Mouse (Mus musculus) embryonic facial prominence, embryonic 14.5 days (tissue): ENCODE measurements around the gene Comp. TPM values are rescaled to one million over a fixed set of nuclear protein-coding genes. Genes with fewer than 3 reads are reported as not detected.

Experiments used
- ATAC-seq: fragments of 200-750 bp; cut with Nextera tagmentation; 2 replicates; pipeline ENCODE4 v1.8.0; 2017; ENCODE audit warnings: low read depth, moderate number of reproducible peaks, moderate TSS enrichment
- DNase-seq: peaks from one replicate; pipeline ENCODE4 v3.0.0-alpha.2; 2015; ENCODE audit warnings: low spot score
- H3K27ac ChIP-seq: fragments of 300-500 bp; sonication (generic); replicated peaks from 2 replicates; pipeline ENCODE4 v1.5.1; 2014; ENCODE audit warnings: low read depth, mild to moderate bottlenecking, low read length, moderate library complexity
- H3K27me3 ChIP-seq: fragments of 300-500 bp; sonication (generic); replicated peaks from 2 replicates; pipeline ENCODE4 v1.6.1; 2014; ENCODE audit warnings: low read length; ENCODE audit not compliant: control insufficient read depth, insufficient read depth
- H3K36me3 ChIP-seq: fragments of 300-500 bp; sonication (generic); 2 replicates; pipeline ENCODE4 v1.6.1; 2014; ENCODE audit warnings: low read length, mixed read lengths; ENCODE audit not compliant: control insufficient read depth, insufficient read depth
- H3K4me1 ChIP-seq: fragments of 300-500 bp; sonication (generic); 2 replicates; pipeline ENCODE4 v1.6.1; 2014; ENCODE audit warnings: antibody characterized with exemption, low read length; ENCODE audit not compliant: control insufficient read depth, insufficient read depth
- H3K4me2 ChIP-seq: fragments of 300-500 bp; sonication (generic); 2 replicates; pipeline ENCODE4 v1.6.1; 2014; ENCODE audit warnings: low read depth, mild to moderate bottlenecking, low read length, moderate library complexity, mixed read lengths
- H3K4me3 ChIP-seq: fragments of 300-500 bp; sonication (generic); 2 replicates; pipeline ENCODE4 v1.5.1; 2014; ENCODE audit warnings: low read depth, mild to moderate bottlenecking, low read length
- H3K9ac ChIP-seq: fragments of 300-500 bp; sonication (generic); 2 replicates; pipeline ENCODE4 v1.6.1; 2014; ENCODE audit warnings: low read depth, mild to moderate bottlenecking, low read length, moderate library complexity, mixed read lengths
- H3K9me3 ChIP-seq: fragments of 300-500 bp; sonication (generic); 2 replicates; pipeline ENCODE4 v1.6.1; 2016; ENCODE audit warnings: low read length; ENCODE audit not compliant: control insufficient read depth
- WGBS: fragments of 180-500 bp; shearing (Covaris S2); extraction: QIAGEN DNeasy Blood & Tissue Kit; methylation state at CpG from one replicate; pipeline ENCODE4 v1.1.7; 2014; 5-methylcytosine and 5-hydroxymethylcytosine counted together
- polyA plus RNA-seq: library from polyadenylated mRNA; unstranded; fragments of >200 nt; fragmentation: Nextera tagmentation; extraction: Ambion mirVana; gene quantifications from 2 replicates; pipeline ENCODE4 v1.2.1, GENCODE M21; 2014

Gene Comp
- polyA plus RNA-seq, result 9.5 and 9.9 TPM in 2 replicates

DNA sequence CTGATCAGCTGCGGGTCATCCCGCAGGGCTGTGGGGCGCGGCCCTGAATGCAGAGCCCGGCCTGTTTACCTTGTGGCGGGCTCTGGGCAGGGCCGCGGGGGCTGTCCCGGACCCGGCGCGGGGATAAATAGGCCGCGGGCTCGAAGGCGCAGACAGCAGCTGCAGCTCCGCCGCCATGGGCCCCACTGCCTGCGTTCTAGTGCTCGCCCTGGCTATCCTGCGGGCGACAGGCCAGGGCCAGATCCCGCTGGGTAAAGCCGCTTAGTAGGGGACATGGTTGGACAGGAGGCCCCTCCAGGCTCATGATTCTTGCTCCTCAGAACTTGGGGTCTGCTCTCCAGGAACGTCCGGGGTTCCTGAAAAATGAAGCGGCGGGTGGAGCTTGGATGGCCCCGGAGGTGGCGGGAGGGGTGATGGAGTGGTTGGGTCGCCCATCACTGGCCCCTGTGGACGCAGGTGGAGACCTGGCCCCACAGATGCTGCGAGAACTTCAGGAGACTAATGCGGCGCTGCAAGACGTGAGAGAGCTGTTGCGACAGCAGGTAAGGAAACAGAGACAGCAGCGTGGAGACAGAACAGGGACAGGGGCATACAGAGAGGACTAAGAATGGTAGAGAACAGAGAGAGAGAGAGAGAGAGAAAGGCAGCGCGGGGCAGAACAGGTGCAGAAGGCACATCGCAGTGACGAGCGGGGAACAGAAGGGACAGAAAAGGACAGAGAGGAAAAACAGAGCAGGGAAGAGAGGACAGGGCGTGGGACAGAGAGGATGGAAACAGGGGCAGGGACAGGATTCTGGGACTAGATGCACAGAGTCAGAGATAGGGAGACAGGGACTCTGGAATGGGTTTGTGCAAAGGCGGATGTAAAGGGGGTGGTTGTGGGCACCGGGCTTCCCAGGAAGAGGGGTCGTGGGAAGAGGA is at the start of gene Comp:
Gene Comp, plus strand, starts transcription at position 162 of the 921 bp plus-strand sequence.
- peak within 1 kb of the TSS; percentile 65 for H3K4me2 ChIP-seq
- H3K4me3 ChIP-seq, result peak within 1 kb of the TSS; percentile 43
- H3K27ac ChIP-seq, result no peak within 1 kb of the TSS
- DNase-seq, result no peak
- peaks cover 72% of the 10 kb centered on the region for H3K27me3 ChIP-seq
- H3K4me1 ChIP-seq, result peaks cover 10% of the 10 kb centered on the region; the same call in 1 of the 2 replicates
- 0 out of 2 replicates have a peak within 1 kb of the TSS, but pooled peaks have one; percentile 19 for H3K9ac ChIP-seq
- no peaks in the 10 kb centered on the region for H3K9me3 ChIP-seq
- ATAC-seq, result no peak
- no peaks in the 10 kb centered on the region for H3K36me3 ChIP-seq
- 5% methylated on average over 47 of the region's 47 CpGs for WGBS

- H3K36me3 ChIP-seq, result peaks cover 44% of the 10 kb centered on the region
- ATAC-seq, result no peak
- H3K4me2 ChIP-seq, result no peak overlapping the region
- no peak overlapping the region for H3K4me3 ChIP-seq
- H3K4me1 ChIP-seq, result no peaks in the 10 kb centered on the region
- no peak overlapping the region for H3K9ac ChIP-seq
- no peak for DNase-seq
- H3K9me3 ChIP-seq, result no peaks in the 10 kb centered on the region
- H3K27ac ChIP-seq, result no peak overlapping the region
- 86% methylated on average over 3 of the region's 3 CpGs for WGBS
- no peaks in the 10 kb centered on the region for H3K27me3 ChIP-seq
These were observed 49.6 kb upstream of the Comp start for GRCm38 (mm10) chr8:70323716-70324115.

DNA sequence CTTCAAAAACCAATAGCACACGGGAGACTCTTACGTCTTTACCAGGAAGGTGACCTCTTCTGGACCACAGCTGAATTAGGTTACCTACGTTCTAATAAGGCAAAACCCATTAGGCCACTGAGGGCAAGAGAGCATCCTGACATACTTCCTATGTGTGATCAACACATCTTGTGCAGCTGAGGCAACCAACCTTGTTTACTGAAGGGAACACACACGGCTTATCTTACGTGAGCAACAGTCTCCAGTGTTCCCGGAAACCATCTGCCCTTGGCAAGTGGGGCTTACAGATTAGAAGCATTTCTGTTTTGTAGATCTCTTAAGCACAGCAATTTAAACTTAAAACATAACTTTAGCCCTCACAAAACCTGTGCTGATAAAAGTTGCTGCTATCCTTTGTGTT is 45.8 kb upstream of the Comp start:
- WGBS, result 93% methylated on average over 6 of the region's 6 CpGs
- Histone ChIP-seq H3K36me3 (peaks cover 57% of the 10 kb centered on the region), H3K4me3 (no peak overlapping the region), H3K27me3 (no peaks in the 10 kb centered on the region; the same call in 1 of the 2 replicates), H3K9ac (no peak overlapping the region), H3K9me3 (no peaks in the 10 kb centered on the region), H3K27ac (no peak overlapping the region), H3K4me2 (no peak overlapping the region), H3K4me1 (peaks cover 7% of the 10 kb centered on the region)
- ATAC-seq (no peak), DNase-seq (no peak)

DNA sequence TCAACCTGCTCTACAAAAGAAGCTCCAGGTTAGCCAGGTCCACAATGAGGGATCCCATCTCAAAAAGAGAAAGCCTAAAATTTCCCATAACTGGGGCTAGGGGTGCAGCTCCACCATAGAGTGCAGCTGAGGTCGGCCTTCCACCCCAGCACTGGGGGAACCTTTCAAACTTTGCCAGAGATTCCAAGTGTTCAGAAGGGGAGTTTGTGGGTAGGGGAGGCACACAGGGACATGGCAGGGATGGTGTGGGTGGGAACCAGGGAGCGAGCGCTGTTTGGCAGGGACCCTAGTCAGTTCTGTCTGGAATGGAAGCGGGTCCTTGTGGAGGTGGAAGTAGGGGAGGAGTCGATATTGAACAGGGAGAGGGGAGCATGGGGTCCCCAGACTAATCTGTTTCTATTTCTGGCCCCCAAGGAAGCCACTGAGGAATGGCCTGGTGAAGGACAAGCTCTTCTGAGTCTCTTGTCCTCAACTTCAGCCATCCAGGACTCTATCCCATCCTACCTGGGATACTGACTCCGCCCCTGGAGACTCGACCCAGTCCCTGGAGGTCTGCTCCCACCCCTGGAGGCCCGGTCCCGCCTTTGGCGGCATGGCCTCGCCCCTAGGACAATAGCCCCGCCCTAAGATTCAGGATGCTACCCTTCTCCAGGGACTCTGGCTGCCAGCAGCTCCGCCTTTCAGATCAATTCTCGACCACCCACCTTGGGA is 44.1 kb upstream of the Comp start, which contains the start of gene Gdf1:
Gene Gdf1, plus strand, starts transcription at position 694 of the 711 bp plus-strand sequence.
- peaks cover 7% of the 10 kb centered on the region for H3K4me1 ChIP-seq
- H3K27ac ChIP-seq, result no peak within 1 kb of the TSS
- no peaks in the 10 kb centered on the region; the same call in 1 of the 2 replicates for H3K27me3 ChIP-seq
- ATAC-seq (no peak), DNase-seq (no peak)
- WGBS, result 35% methylated on average over 13 of the region's 14 CpGs
- peak within 1 kb of the TSS; percentile 43 for H3K4me2 ChIP-seq
- H3K36me3 ChIP-seq, result peaks cover 62% of the 10 kb centered on the region
- peak within 1 kb of the TSS; percentile 17; the same call in 1 of the 2 replicates for H3K9ac ChIP-seq
- peak within 1 kb of the TSS; percentile 13; the same call in 1 of the 2 replicates for H3K4me3 ChIP-seq
- no peaks in the 10 kb centered on the region for H3K9me3 ChIP-seq

GRCm38 (mm10) chr8:70329835-70330740 is 43.3 kb upstream of the Comp start:
- no peaks in the 10 kb centered on the region for H3K9me3 ChIP-seq
- no peaks in the 10 kb centered on the region; the same call in 1 of the 2 replicates for H3K27me3 ChIP-seq
- 12% methylated on average over 42 of the region's 45 CpGs for WGBS
- H3K27ac ChIP-seq, result no peak overlapping the region
- H3K36me3 ChIP-seq, result peaks cover 62% of the 10 kb centered on the region
- H3K4me2 ChIP-seq, result peak overlapping the region; percentile 43
- ATAC-seq (peak; percentile 6), DNase-seq (no peak)
- H3K4me3 ChIP-seq, result peak overlapping the region; percentile 13; the same call in 1 of the 2 replicates
- H3K9ac ChIP-seq, result peak overlapping the region; percentile 17; the same call in 1 of the 2 replicates
- H3K4me1 ChIP-seq, result peaks cover 7% of the 10 kb centered on the region

- no peak overlapping the region for H3K27ac ChIP-seq
- 39% methylated on average over 34 of the region's 53 CpGs for WGBS
- peak; percentile 72 for DNase-seq
- H3K36me3 ChIP-seq, result peaks cover 69% of the 10 kb centered on the region
- no peak overlapping the region; the same call in 1 of the 2 replicates for H3K4me3 ChIP-seq
- ATAC-seq, result peak; percentile 79
- H3K9me3 ChIP-seq, result no peaks in the 10 kb centered on the region
- H3K4me2 ChIP-seq, result peak overlapping the region; percentile 43
- no peaks in the 10 kb centered on the region; the same call in 1 of the 2 replicates for H3K27me3 ChIP-seq
- peaks cover 7% of the 10 kb centered on the region for H3K4me1 ChIP-seq
- H3K9ac ChIP-seq, result peak overlapping the region; percentile 17; the same call in 1 of the 2 replicates
These were observed 42.5 kb upstream of the Comp start for GRCm38 (mm10) chr8:70330741-70331364.

DNA sequence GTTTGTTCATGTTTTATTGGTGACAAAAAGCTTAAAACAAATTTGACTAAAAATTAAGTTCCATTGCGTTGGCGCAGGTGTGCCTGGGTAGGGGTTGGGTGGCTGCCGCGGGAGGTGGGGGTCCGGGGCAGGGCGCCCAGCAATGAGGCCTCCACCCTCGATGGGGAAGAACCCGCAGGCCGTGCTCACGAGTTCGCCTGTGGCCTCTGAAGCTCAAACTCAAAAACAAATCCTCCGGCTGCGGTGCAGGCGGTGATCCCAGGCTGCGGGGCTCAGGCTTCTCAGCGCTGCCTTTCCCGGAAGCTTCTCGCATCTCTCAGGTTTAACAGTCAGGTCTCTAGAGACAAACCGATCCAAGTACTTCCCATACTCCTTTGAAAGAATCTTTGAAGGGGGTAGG is 41.8 kb upstream of the Comp start:
- H3K4me2 ChIP-seq, result no peak overlapping the region
- DNase-seq (no peak), ATAC-seq (no peak)
- H3K9me3 ChIP-seq, result no peaks in the 10 kb centered on the region
- no peak overlapping the region for H3K4me3 ChIP-seq
- H3K36me3 ChIP-seq, result peaks cover 76% of the 10 kb centered on the region
- H3K27ac ChIP-seq, result no peak overlapping the region
- WGBS, result 60% methylated on average over 19 of the region's 19 CpGs
- H3K9ac ChIP-seq, result peak overlapping the region; percentile 35; the same call in 1 of the 2 replicates
- no peaks in the 10 kb centered on the region; the same call in 1 of the 2 replicates for H3K27me3 ChIP-seq
- peaks cover 7% of the 10 kb centered on the region for H3K4me1 ChIP-seq
